Mouse (Mus musculus) forelimb bud, embryonic 11.5 days (tissue): ENCODE measurements around the gene Camk2d.

Experiments used
- DNase-seq: peaks from one replicate; pipeline ENCODE4 v3.0.0-alpha.2; 2012; ENCODE audit warnings: low read depth, low spot score

Camk2d gene

GRCm38 (mm10) chr3:126690627-126691505 lies 94.8 kb downstream of the Camk2d start:
- no peak for DNase-seq

DNA sequence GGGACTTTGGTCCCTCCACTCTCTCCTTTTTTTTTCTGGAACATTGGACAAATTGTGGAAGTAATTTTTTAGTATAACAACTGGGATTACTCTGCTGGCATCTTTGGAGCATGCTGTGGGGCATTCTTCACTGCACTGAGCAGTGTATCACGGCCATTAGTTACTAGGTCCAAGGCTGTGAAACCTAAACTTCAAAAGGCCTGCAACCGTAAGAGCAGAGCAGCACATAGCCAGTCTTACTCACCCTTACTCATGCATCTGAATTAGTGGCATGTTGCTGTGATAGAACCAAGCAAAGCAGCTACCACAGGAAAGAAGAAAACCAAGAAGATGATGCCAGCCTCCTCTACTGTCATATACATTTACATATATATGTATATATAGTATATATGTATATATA lies 95.5 kb downstream of the Camk2d start:
- no peak for DNase-seq

DNA sequence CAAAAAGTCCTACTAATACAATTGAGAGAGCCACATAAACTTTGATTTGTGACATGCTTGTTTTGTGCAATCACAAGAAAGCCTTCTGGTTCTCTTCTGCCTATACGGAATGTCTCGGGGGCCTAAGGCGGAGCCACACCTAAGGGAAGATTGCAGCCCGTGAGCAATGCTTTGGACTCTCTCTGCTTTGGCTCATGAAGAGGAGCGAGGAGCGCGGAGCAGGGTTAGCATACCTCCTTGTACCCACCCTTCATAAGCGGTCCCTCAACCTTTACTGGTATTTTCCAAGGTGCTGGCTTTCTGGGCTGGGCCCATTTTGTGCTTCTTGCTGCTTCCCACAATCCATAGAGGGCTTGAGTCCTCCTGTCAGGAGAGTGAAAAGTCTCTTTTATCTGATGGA lies 96.7 kb downstream of the Camk2d start:
- DNase-seq: no peak

DNA sequence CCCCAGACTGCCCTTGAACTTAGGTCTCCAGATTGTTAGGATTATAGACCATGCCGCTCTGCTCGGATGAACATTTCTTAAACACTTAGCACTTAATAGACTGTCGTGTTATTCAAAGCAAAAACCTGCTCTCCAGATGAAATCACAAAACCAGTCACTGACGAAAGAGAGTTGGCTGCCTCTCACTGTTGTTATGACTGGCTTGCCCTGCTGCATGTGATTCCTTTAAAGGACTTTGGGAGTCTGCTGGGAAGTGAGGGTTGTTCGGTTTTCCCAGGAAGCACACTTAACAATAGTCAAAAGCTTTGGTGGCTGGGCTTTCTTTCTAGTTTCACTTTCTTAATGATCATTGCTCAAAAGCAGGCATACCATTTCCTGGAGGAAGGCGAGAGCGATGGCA lies 97.2 kb downstream of the Camk2d start:
- DNase-seq: no peak

- DNase-seq: peak; percentile 44
Measured at GRCm38 (mm10) chr3:126695456-126696293, 99.6 kb downstream of the Camk2d start.

DNA sequence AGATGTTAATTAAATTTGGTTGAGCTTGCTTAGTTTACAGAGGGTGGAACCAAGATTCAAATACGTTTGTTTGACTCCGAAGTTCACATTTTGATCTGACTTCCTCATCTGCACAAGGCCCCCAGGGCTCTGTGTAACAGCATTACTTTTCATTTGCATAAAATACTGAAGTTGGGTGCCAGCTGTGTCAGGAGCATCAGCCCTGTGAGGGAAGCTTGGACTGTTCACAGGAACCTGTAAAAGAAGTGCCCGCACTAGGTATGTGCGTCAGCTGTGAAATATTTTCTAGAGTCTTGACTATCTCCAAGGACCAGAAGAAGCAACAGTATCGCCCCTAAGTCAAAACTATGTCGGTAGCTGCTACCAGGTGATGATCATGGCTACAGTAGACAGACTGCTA lies 100.5 kb downstream of the Camk2d start:
- DNase-seq: no peak

GRCm38 (mm10) chr3:126699740-126700139 lies 103.6 kb downstream of the Camk2d start:
- no peak for DNase-seq

DNA sequence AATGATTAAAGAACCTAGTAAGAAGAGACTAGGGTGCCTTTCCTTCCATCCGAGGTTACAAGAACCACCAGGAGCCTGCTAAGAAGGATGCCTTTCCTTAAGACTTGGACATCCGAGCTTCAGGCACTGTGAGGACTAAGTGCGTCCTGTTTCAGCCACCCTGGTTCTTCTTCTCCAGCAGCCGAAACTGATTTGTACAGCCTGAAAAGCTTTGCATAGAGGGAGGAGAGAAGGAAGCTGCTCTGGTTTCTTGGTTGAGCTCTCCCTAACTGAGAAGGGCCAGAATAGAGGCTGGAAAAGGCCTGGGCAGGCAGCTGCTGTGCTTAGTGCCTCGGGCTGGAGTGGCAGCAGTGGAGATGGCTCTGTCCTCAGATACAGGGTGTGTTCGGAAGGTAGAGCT lies 105.0 kb downstream of the Camk2d start:
- no peak for DNase-seq

DNA sequence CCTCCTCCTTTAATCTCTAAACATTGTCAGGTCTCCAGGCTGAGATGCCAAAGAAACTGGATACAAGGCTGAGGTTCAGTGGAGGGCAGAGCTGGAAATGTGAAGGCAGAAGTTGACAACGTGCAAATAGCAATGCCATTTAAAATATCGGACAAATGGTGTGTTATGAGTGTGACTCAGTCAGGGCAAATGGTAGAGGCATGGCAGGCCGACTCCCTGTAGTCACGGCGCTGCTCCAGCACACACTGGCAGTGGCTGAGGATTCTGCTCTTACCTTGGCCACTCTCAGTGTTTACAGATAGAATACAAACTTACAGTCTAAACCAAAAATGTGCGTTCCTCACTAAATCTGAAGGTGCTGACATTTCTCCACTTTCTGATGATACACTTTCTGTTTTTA lies 105.5 kb downstream of the Camk2d start:
- DNase-seq: no peak

DNA sequence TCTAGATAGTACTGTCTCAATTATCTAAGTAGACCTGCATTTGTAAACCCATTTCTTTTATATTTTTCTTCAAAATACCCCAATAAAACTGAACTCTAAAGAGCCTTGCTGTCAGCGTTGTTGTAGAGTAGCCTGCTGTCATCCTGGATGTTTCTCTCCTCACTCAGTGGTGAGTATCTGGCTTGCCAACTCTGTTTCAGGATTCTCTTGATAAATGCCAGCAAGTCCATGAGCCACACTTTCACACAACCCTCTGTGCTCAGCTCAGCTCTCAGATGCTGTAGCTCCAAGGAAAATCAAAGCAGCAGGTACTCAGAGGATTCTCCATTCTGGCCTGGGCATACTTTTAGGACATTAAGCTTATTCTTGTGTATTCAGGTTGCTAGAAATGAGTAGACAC lies 109.4 kb downstream of the Camk2d start:
- no peak for DNase-seq

GRCm38 (mm10) chr3:126714281-126714680 lies 118.2 kb downstream of the Camk2d start:
- DNase-seq: no peak

GRCm38 (mm10) chr3:126723021-126723449 lies 126.9 kb downstream of the Camk2d start:
- no peak for DNase-seq

GRCm38 (mm10) chr3:126723458-126723857 lies 127.4 kb downstream of the Camk2d start:
- no peak for DNase-seq

DNA sequence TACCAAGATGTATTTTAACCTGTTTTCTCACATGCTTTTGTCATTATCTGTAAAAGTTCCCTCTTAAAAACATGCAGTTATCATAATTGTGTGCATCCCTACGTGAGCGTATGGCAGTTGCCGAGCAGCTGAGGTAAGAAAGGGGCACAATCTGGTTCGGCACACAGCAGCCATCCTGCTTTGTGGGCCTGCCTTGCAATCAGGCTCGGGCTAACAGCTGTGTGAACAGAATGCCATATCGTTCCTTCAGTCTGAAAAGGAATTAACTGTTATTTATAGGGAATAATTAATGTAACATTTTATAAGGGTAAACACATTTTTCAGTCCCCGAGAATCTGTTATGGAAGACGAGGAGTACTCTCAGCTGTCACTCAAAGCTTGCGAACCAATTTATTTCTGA lies 129.5 kb downstream of the Camk2d start:
- DNase-seq: no peak

- no peak for DNase-seq
Measured at GRCm38 (mm10) chr3:126727387-126727786, 131.3 kb downstream of the Camk2d start.

DNA sequence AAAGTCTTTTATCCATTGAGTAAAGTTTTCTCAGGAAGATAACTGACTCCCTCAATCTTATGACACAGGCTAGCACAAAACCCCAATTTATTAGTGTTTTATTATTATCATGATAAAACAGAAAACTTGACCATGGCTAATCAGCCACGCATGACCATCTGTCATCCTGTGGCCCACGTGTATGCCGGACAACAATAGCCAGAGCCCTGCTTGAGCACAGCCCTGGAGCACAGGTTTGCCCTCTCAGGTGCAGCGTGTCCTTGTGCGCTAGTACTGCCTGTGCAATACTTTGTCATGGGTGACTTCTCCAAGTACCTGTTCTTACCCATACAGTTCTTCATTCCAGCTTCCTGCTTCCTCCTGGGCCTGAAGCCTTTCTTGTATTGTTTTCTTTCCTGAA lies 134.3 kb downstream of the Camk2d start:
- no peak for DNase-seq

- DNase-seq: no peak
Measured at GRCm38 (mm10) chr3:126732323-126732722, 136.2 kb downstream of the Camk2d start.

- no peak for DNase-seq
Measured at GRCm38 (mm10) chr3:126734533-126734932, 138.4 kb downstream of the Camk2d start.

DNA sequence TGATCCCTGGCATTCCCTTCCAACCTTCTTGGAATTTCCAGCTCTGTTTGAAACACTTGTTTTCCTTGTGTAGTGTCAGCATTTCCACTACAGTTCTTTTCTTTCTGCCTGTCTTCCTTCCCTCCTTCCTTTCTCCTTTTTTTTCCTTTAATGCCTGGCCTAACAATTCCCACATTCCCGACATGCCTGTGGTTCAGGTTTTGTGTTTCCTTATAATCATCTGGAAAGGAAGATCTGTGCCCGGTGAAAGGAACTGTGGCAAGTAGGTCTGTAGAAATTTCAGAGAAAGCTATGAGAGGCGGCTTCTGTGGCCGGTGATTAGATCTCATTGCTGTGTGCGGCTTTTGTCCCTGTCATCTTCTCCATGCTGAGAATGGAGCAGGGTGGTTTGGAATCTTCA lies 139.1 kb downstream of the Camk2d start:
- DNase-seq: no peak

- DNase-seq: no peak
Measured at GRCm38 (mm10) chr3:126737128-126737527, 141.0 kb downstream of the Camk2d start.

DNA sequence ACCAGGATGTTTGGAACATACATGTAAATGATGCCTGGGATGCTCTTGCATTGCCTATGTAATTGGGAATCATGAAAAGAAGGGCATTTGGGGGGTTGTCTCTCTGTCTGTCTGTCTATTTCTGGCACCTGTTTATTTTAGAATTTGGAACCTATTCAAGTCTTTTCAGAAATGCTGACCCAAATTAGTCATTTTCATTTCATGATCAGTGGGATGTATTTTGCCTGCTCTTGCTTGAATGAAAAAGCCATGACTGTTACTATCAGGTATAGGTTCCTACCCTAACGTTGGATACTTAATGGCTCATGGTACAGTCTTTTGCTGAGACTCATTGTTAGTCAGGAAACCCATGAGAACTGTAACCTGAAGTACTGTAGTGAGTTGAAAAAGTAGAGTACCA lies 144.0 kb downstream of the Camk2d start:
- no peak for DNase-seq

- DNase-seq: no peak
Measured at GRCm38 (mm10) chr3:126744432-126745133, 148.5 kb downstream of the Camk2d start.
